Mouse (Mus musculus): ENCODE results near the gene Tssc4. TPM values are rescaled to one million over a fixed set of nuclear protein-coding genes. Genes with fewer than 3 reads are reported as not detected.

Tssc4 gene
- polyA plus RNA-seq, 1 experiment, result 80.6 TPM

GRCm38 (mm10) chr7:143109696-143110095 lies 40.6 kb downstream of the Tssc4 start:
- DNase-seq (ENCODE audit: low read depth), result no peak

DNA sequence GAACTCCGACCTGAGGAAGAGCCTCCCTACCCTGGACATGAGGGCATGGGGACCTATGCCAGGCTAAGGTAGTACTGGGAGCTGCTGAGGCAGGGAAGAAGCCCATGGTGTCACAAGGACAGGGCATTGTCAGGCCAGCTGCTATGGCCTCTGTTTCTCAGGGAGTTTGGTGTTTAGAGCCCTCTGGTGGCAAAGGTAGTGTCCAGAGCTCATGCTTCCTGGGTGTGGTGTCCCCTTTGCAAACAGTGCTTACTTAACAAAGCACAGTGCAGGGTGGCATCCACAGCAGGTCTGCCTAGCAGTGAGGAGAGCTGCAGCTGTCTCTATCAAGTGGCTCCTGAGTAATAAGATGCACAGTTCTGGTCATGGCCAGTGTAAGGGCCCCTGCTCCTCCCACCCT lies 41.8 kb downstream of the Tssc4 start:
- no peak for DNase-seq (ENCODE audit: low read depth)

- no peak for DNase-seq (ENCODE audit: low read depth)
Observed at GRCm38 (mm10) chr7:143111719-143112118, 42.7 kb downstream of the Tssc4 start.

DNA sequence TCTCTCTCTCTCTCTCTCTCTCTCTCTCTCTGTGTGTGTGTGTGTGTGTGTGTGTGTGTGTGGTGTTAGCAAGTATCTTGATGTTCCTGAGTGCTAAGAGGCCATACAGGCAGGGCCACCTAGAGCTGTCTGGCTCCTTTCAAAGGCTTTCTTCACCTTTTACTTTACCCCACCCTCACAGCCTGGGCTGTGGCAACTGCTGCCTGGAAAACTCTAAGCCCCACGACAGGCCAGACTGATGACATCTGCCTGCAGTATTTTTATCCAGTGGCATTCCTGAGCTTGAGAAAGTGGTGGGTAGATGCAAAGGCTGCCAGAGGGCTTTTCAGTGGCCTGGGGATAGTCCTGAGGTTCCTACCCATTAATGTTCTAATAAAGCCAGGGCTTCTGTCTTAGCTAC lies 43.3 kb downstream of the Tssc4 start:
- DNase-seq (ENCODE audit: low read depth), result no peak

DNA sequence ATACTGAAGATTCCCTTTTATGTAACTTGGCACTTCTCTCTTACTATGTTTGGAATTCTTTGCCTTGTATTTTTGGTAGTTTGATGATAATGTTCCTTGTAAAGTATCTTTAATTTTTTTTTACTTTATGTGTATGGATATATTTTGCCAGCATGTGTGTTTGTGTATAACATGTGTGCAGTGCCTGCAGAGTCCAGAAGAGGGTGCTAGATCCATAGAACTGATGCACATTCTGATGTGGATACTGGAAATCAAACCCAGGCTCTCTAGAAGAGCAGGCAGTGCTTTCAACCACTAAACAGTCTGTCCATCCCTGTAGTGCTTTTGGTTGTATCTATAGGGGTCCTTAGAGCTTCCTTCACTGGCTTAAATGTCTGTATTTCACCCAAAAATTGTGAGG lies 45.7 kb downstream of the Tssc4 start:
- DNase-seq (ENCODE audit: low read depth), result no peak

DNA sequence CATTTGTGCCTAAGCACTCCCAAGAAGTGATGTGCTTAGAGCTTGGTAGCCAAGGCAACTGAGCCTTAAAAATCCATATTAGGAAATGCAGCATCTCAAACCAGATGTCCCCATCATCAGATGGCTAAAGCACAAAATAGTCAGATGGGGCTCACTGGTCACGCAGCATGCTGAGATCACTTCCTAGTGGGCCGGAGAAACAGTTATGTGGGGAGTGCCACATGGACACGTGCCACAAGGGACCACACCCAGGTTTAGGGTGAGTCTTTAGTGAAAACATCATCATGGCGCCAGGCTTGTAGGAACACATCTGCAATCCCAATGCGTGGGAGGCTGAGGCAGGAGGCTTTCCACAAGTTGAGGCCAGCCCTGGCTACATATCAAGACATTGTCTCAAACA lies 47.5 kb downstream of the Tssc4 start:
- DNase-seq (ENCODE audit: low read depth), result no peak

DNA sequence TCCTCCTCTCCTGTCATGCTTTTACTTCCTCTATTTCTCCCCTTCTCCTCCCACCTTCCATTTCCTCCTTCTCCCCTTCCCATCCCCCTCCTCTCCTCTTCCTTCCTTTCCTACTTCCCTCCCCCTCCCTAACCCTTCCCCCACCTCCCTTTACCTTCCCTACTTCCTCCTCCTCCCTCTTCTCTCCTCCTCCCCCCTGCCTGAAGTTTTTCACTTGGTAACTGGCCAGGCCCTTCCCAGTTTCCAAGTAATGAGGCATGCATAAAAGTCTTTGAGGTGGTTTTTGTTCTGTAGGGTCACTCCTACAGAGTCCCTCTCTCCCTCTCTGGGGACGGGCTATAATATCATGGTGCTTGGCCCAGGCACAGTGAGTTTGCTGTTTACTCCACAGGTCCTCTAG lies 50.4 kb downstream of the Tssc4 start:
- DNase-seq (ENCODE audit: low read depth), result no peak

- DNase-seq (ENCODE audit: low read depth), result no peak
Observed at GRCm38 (mm10) chr7:143119826-143120225, 50.8 kb downstream of the Tssc4 start.

Other genes with a start within 250 kb of the Tssc4 start
- 0.30 and 0.68 TPM in 2 replicates for gene Th, start 138.1 kb upstream of the Tssc4 start, polyA plus RNA-seq (2012; rRNA removed)
- 2.0 and 3.2 TPM in 2 replicates for gene Ascl2, start 100.0 kb upstream of the Tssc4 start, polyA plus RNA-seq (2012; rRNA removed)
- gene Tspan32, start 64.2 kb upstream of the Tssc4 start, polyA plus RNA-seq (2012; rRNA removed), result 3.3 and 3.5 TPM in 2 replicates
- gene Cd81, start 16.5 kb upstream of the Tssc4 start, polyA plus RNA-seq (2012; rRNA removed), result 621 and 798 TPM in 2 replicates
- 0.35 and 0.36 TPM in 2 replicates for gene Trpm5, start 25.4 kb downstream of the Tssc4 start, polyA plus RNA-seq (2012; rRNA removed)
- 19.7 and 24.7 TPM in 2 replicates for gene Kcnq1, start 37.1 kb downstream of the Tssc4 start, polyA plus RNA-seq (2012; rRNA removed)

Measured in gonadal fat pad, adult 2 months (tissue).